ENCODE assay signal across 30 mouse cellular contexts in genomic region chrX:139654350-139655063, GRCm38 (mm10). TPM values are rescaled to one million over a fixed set of nuclear protein-coding genes. Genes with fewer than 3 reads are reported as not detected.
DNase-seq lines count a peak whose midpoint lies in the region; ATAC-seq and TF ChIP-seq lines count a peak whose summit lies in the region.
"Had no signal": no experiment of that assay in that cellular context is flagged by ENCODE, and none has a peak within 500 bp of the region (broad histone marks: within the 10 kb centered on the region; RNA-seq: fewer than 3 reads in every experiment).

No protein-coding gene starts in this region.

- no peak overlapping the region for H3K9ac ChIP-seq in MEL (ENCODE audit: control insufficient read depth, low read depth, low read length, poor library complexity, severe bottlenecking)
- H3K9ac ChIP-seq in liver, embryonic 15.5 days: no peak overlapping the region
- H3K9ac ChIP-seq: embryonic facial prominence, embryonic 13.5 days; forebrain, embryonic 13.5 days; heart, embryonic 13.5 days; hindbrain, embryonic 12.5 days had no signal

- H3K27ac ChIP-seq in MEL (ENCODE audit: control insufficient read depth, low read depth, low read length): no peak overlapping the region
- no peak overlapping the region for H3K27ac ChIP-seq in liver, embryonic 15.5 days (replicated peaks)
- H3K27ac ChIP-seq: embryonic facial prominence, embryonic 13.5 days; forebrain, embryonic 13.5 days; heart, embryonic 13.5 days; hindbrain, embryonic 12.5 days; kidney, postnatal 0 days; limb, embryonic 10.5 days; macrophage had no signal

- no peaks in the 10 kb centered on the region; the same call in 1 of the 2 replicates for H3K79me2 ChIP-seq in MEL (ENCODE audit: control insufficient read depth, insufficient read depth, low read length, poor library complexity)

- H3K36me3 ChIP-seq in MEL (ENCODE audit: control insufficient read depth in 1 of 2, insufficient read depth in 2 of 2, low read length in 2 of 2): peaks cover 0 to 15% of the 10 kb centered on the region in 2 experiments; a peak in 2 of 4 replicates
- H3K36me3 ChIP-seq in liver, embryonic 15.5 days (replicated peaks): no peaks in the 10 kb centered on the region
- H3K36me3 ChIP-seq: embryonic facial prominence, embryonic 13.5 days; heart, embryonic 13.5 days; hindbrain, embryonic 12.5 days; limb, embryonic 10.5 days had no signal

- no peak for TF ChIP-seq RAD21 in MEL (IDR thresholded peaks at IDR 0.05; ENCODE audit: low read depth, low read length)

- DNase-seq in MEL (ENCODE audit: low read depth, low spot score): peak; percentile 55
- DNase-seq in adrenal gland, postnatal 10 days: no peak
- DNase-seq in urinary bladder, postnatal 4 days (ENCODE audit: low spot score in 2 of 2): no peak
- no peak for DNase-seq in cerebellum, adult 11 months
- DNase-seq in frontal cortex, postnatal 25 days (ENCODE audit: low spot score in 2 of 2): no peak
- DNase-seq: adrenal gland, postnatal 36 days; cerebellum, adult 2 months; cerebellum, postnatal 36 days; embryo, embryonic 11 days; gastrocnemius, postnatal 14 days; heart, adult 18-20 months; kidney, adult 18-20 months; right cerebral cortex, postnatal 14 days; spleen, adult 18-20 months had no signal

- WGBS in liver, embryonic 15.5 days (ENCODE audit: insufficient replicate concordance): 51% methylated on average over 5 of the region's 5 CpGs

- TF ChIP-seq CTCF in MEL (IDR thresholded peaks at IDR 0.05 in 2 of 3, conservative IDR thresholded peaks at IDR 0.05 in 1 of 3; ENCODE audit: control insufficient read depth in 1 of 3, insufficient read depth in 1 of 3, low read depth in 2 of 3, low read length in 3 of 3, poor library complexity in 1 of 3, severe bottlenecking in 1 of 3): no peak

- no peaks in the 10 kb centered on the region for H3K9me3 ChIP-seq in MEL (replicated peaks; ENCODE audit: insufficient read depth, low read length)
- H3K9me3 ChIP-seq in liver, embryonic 15.5 days (replicated peaks): no peaks in the 10 kb centered on the region
- H3K9me3 ChIP-seq: embryonic facial prominence, embryonic 13.5 days; forebrain, embryonic 13.5 days; heart, embryonic 13.5 days; hindbrain, embryonic 12.5 days; limb, embryonic 10.5 days had no signal

- H3K4me1 ChIP-seq in MEL (ENCODE audit: control insufficient read depth in 1 of 2, insufficient read depth in 2 of 2, low read length in 2 of 2): peaks cover 3 to 10% of the 10 kb centered on the region in 2 experiments
- peaks cover 6% of the 10 kb centered on the region for H3K4me1 ChIP-seq in liver, embryonic 15.5 days (replicated peaks)
- H3K4me1 ChIP-seq: embryonic facial prominence, embryonic 13.5 days; forebrain, embryonic 13.5 days; hindbrain, embryonic 12.5 days; limb, embryonic 10.5 days had no signal

- no peak overlapping the region for H3K4me3 ChIP-seq in MEL (ENCODE audit: control insufficient read depth in 1 of 2, insufficient read depth in 1 of 2, low read depth in 2 of 2, low read length in 2 of 2)
- H3K4me3 ChIP-seq in liver, embryonic 15.5 days (replicated peaks): no peak overlapping the region
- H3K4me3 ChIP-seq: embryonic facial prominence, embryonic 13.5 days; forebrain, embryonic 13.5 days; heart, embryonic 13.5 days; hindbrain, embryonic 12.5 days; limb, embryonic 10.5 days had no signal

- TF ChIP-seq POLR2A in MEL (IDR thresholded peaks at IDR 0.05; ENCODE audit: control insufficient read depth in 1 of 2, insufficient read depth in 1 of 2, low read depth in 1 of 2, low read length in 2 of 2, poor library complexity in 1 of 2): no peak

- H3K4me2 ChIP-seq in liver, embryonic 15.5 days: no peak overlapping the region
- H3K4me2 ChIP-seq: embryonic facial prominence, embryonic 13.5 days; forebrain, embryonic 13.5 days; heart, embryonic 13.5 days; hindbrain, embryonic 12.5 days; midbrain, embryonic 11.5 days had no signal

- ATAC-seq in erythroblast, adult 5-6 weeks (replicated peaks; ENCODE audit: low FRiP score, poor library complexity, severe bottlenecking): peak; percentile 39; the same call in 1 of the 2 replicates
- ATAC-seq in liver, embryonic 15.5 days (ENCODE audit: insufficient read depth): peak; percentile 81
- ATAC-seq: forebrain, embryonic 13.5 days; lung, postnatal 0 days had no signal

- no peak for TF ChIP-seq EP300 in MEL (IDR thresholded peaks at IDR 0.05; ENCODE audit: low read depth in 1 of 2, low read length in 2 of 2)

- H3K27me3 ChIP-seq in MEL (ENCODE audit: control insufficient read depth in 1 of 2, insufficient read depth in 2 of 2, low read length in 2 of 2): no peaks in the 10 kb centered on the region
- no peaks in the 10 kb centered on the region for H3K27me3 ChIP-seq in liver, embryonic 15.5 days
- H3K27me3 ChIP-seq: forebrain, embryonic 13.5 days; heart, embryonic 13.5 days; hindbrain, embryonic 12.5 days had no signal

TF ChIP-seq in MEL, 35 proteins besides CTCF, POLR2A, EP300 and RAD21:
- no peak for TF ChIP-seq SMC3 (IDR thresholded peaks at IDR 0.05; ENCODE audit: low read depth, low read length)
- TF ChIP-seq MAX (IDR thresholded peaks at IDR 0.05; ENCODE audit: low read length): 0 out of 2 replicates have a peak, but pooled peaks have one; percentile 26
- peak; percentile 33; the same call in 1 of the 2 replicates for TF ChIP-seq TAL1 (IDR thresholded peaks at IDR 0.05; ENCODE audit: low read length)

RNA-seq across cellular contexts. Expression of gene Tbc1d8b, which starts 30.3 kb away (rescaled TPM):
- total RNA-seq in MEL (2012; rRNA removed): 5.2 and 6.0 TPM in 2 replicates
- 1 to 10 TPM in 1 of 2 experiments, not detected in 1; 6.2 TPM for polyA plus RNA-seq in MEL (2012; ENCODE audit: insufficient read depth in 1 of 2, insufficient read length in 2 of 2, low read depth in 1 of 2, low replicate concordance in 2 of 2, missing spikeins in 1 of 2)
- total RNA-seq in erythroblast, adult 5-6 weeks (2015; ENCODE audit: low replicate concordance): 0.96 and 3.1 TPM in 2 replicates
- 1.4 and 3.2 TPM in 2 replicates for total RNA-seq in erythroblast, adult 5-6 weeks (2017; ENCODE audit: low replicate concordance)
- polyA plus RNA-seq in liver, embryonic 15.5 days (2015; fragmentation: Nextera tagmentation; extraction: Ambion mirVana): 0.76 and 0.93 TPM in 2 replicates
- 1 to 10 TPM; 8.9 to 9.0 TPM for total RNA-seq in adrenal gland, postnatal 10 days (2021)

RNA-seq across cellular contexts. Expression of gene Gm15013, which starts 59.8 kb away (rescaled TPM):
- not detected in 2 replicates for total RNA-seq in MEL (2012; rRNA removed)
- under 1 TPM in 1 of 2 experiments, not detected in 1; 0.61 TPM for polyA plus RNA-seq in MEL (2012; ENCODE audit: insufficient read depth in 1 of 2, insufficient read length in 2 of 2, low read depth in 1 of 2, low replicate concordance in 2 of 2, missing spikeins in 1 of 2)
- not detected in 2 replicates for total RNA-seq in erythroblast, adult 5-6 weeks (2015; ENCODE audit: low replicate concordance)
- total RNA-seq in erythroblast, adult 5-6 weeks (2017; ENCODE audit: low replicate concordance): not detected in 2 replicates
- not detected in 2 replicates for polyA plus RNA-seq in liver, embryonic 15.5 days (2015; fragmentation: Nextera tagmentation; extraction: Ambion mirVana)
- total RNA-seq in adrenal gland, postnatal 10 days (2021): not detected
- total RNA-seq: adrenal gland, postnatal 36 days; gastrocnemius, postnatal 14 days; heart, adult 18-20 months; heart, postnatal 25 days; layer of hippocampus, postnatal 25 days; liver, adult 2 months; neutrophil, adult 5-6 weeks had no signal
- polyA plus RNA-seq: cerebellum, adult 2 months; forebrain, embryonic 13.5 days; liver, adult 2 months; macrophage; urinary bladder, adult 2 months had no signal
